Mouse (Mus musculus) lung, embryonic 14.5 days (tissue): Measurements from ENCODE around the gene Ccdc33. TPM values are rescaled to one million over a fixed set of nuclear protein-coding genes. Genes with fewer than 3 reads are reported as not detected.

Source experiments
- ATAC-seq: fragments of 200-750 bp; cut with Nextera tagmentation; 2 replicates; pipeline ENCODE4 v1.8.0; 2017; ENCODE audit warnings: mild to moderate bottlenecking, moderate TSS enrichment, moderate library complexity; ENCODE audit not compliant: insufficient read depth
- DNase-seq: peaks from one replicate; pipeline ENCODE4 v3.0.0-alpha.2; 2015
- H3K27ac ChIP-seq: fragments of 300-500 bp; sonication (generic); 2 replicates; pipeline ENCODE4 v1.5.1; 2014; ENCODE audit warnings: low read depth, mild to moderate bottlenecking, moderate library complexity
- H3K27me3 ChIP-seq: fragments of 300-500 bp; sonication (generic); 2 replicates; pipeline ENCODE4 v1.6.1; 2014; ENCODE audit warnings: low read length, control low read depth; ENCODE audit not compliant: insufficient read depth
- H3K36me3 ChIP-seq: fragments of 300-500 bp; sonication (generic); 2 replicates; pipeline ENCODE4 v1.6.1; 2014; ENCODE audit warnings: control low read depth; ENCODE audit not compliant: insufficient read depth
- H3K4me1 ChIP-seq: fragments of 300-500 bp; sonication (generic); 2 replicates; pipeline ENCODE4 v1.6.1; 2014; ENCODE audit warnings: antibody characterized with exemption, control low read depth; ENCODE audit not compliant: insufficient read depth
- H3K4me2 ChIP-seq: fragments of 300-500 bp; sonication (generic); 2 replicates; pipeline ENCODE4 v1.6.1; 2014; ENCODE audit warnings: mild to moderate bottlenecking
- H3K4me3 ChIP-seq: fragments of 300-500 bp; sonication (generic); 2 replicates; pipeline ENCODE4 v1.5.1; 2014; ENCODE audit warnings: low read depth, low read length
- H3K9ac ChIP-seq: fragments of 300-500 bp; sonication (generic); 2 replicates; pipeline ENCODE4 v1.6.1; 2014
- H3K9me3 ChIP-seq: fragments of 300-500 bp; sonication (generic); 2 replicates; pipeline ENCODE4 v1.6.1; 2016; ENCODE audit warnings: low read depth, low read length, control low read depth
- CTCF ChIP-seq: IDR thresholded peaks from 2 replicates; pipeline ENCODE4 v1.5.1; 2016; ENCODE audit warnings: antibody characterized with exemption, low read depth
- WGBS: fragments of 180-500 bp; shearing (Covaris S2); extraction: QIAGEN DNeasy Blood & Tissue Kit; methylation state at CpG from one replicate; pipeline ENCODE4 v1.1.7; 2014; 5-methylcytosine and 5-hydroxymethylcytosine counted together
- polyA plus RNA-seq: library from polyadenylated mRNA; unstranded; fragments of >200 nt; fragmentation: Nextera tagmentation; extraction: Ambion mirVana; gene quantifications from 2 replicates; pipeline ENCODE4 v1.2.1, GENCODE M21; 2014

Ccdc33 gene
- polyA plus RNA-seq, 1 experiment from 2014 or later, result not detected

DNA sequence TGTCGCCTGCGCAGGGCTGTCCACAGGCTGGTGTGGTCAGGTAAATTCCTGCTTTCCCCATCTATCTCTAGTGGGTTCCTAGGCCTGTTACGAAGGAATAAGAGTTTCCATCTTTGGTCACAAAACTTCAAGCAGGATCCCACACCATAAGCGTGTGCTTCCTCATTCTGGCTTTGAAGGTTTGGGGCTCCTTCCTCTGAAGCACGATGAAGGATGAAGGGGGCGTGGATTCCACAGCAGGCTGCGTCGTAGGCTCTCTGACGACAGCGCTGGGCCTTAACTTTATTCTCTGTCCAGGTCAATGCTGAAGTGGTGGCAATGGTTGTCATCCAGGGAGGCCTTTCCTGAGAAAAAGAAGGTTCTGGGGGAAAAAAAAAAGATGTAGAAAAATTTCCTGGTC lies 138.1 kb downstream of the Ccdc33 start:
- Histone ChIP-seq H3K9ac (no peak overlapping the region), H3K9me3 (no peaks in the 10 kb centered on the region), H3K27me3 (no peaks in the 10 kb centered on the region), H3K36me3 (no peaks in the 10 kb centered on the region), H3K4me1 (no peaks in the 10 kb centered on the region), H3K4me3 (no peak overlapping the region), H3K4me2 (no peak overlapping the region), H3K27ac (no peak overlapping the region)
- no peak for TF ChIP-seq CTCF
- ATAC-seq (no peak), DNase-seq (no peak)
- WGBS, result 75% methylated on average over 10 of the region's 10 CpGs

DNA sequence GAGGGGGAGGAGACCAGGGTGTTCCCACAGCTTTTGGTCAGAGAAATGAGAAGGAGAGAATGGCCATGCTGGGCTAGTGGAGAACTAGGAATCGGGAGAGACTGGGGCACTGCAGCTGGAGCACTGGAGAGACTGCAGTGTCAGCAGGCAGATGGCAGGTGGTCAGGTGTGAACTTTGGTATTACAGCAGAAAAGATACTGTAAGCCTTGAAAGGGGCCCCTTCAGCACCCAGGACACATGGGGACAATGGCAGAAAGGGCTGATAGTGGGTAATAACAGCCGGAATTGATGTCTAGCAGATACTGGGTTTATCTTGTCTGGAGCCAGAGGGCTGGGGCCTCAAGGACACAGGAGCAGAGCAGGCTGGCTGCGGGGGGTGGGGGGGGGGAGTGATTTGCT lies 139.8 kb downstream of the Ccdc33 start:
- TF ChIP-seq CTCF, result no peak
- no peaks in the 10 kb centered on the region for H3K9me3 ChIP-seq
- H3K4me1 ChIP-seq, result no peaks in the 10 kb centered on the region
- H3K27me3 ChIP-seq, result no peaks in the 10 kb centered on the region
- ATAC-seq (no peak), DNase-seq (no peak)
- no peaks in the 10 kb centered on the region for H3K36me3 ChIP-seq
- no peak overlapping the region for H3K4me2 ChIP-seq
- no peak overlapping the region for H3K4me3 ChIP-seq
- H3K27ac ChIP-seq, result no peak overlapping the region
- no peak overlapping the region for H3K9ac ChIP-seq
- 44% methylated on average over 3 of the region's 3 CpGs for WGBS

Other genes starting within 250 kb of the Ccdc33 start
- gene Ubl7, start 207.8 kb downstream of the Ccdc33 start, polyA plus RNA-seq, result 101 and 107 TPM in 2 replicates
- gene Sema7a, start 178.7 kb downstream of the Ccdc33 start, polyA plus RNA-seq, result 1.0 TPM in 2 replicates
- 0.13 and 0.69 TPM in 2 replicates for gene Cyp11a1, start 112.4 kb downstream of the Ccdc33 start, polyA plus RNA-seq
- gene Stra6, start 55.0 kb downstream of the Ccdc33 start, polyA plus RNA-seq, result 3.4 and 4.0 TPM in 2 replicates
- 56.9 and 60.2 TPM in 2 replicates for gene Islr, start 85.5 kb upstream of the Ccdc33 start, polyA plus RNA-seq
- gene Islr2, start 85.5 kb upstream of the Ccdc33 start, polyA plus RNA-seq, result not detected in 2 replicates
- 21.4 and 23.2 TPM in 2 replicates for gene Pml, start 131.0 kb upstream of the Ccdc33 start, polyA plus RNA-seq
- gene Stoml1, start 134.3 kb upstream of the Ccdc33 start, polyA plus RNA-seq, result 23.2 and 27.1 TPM in 2 replicates
- 34.4 and 37.1 TPM in 2 replicates for gene Loxl1, start 194.4 kb upstream of the Ccdc33 start, polyA plus RNA-seq